Mouse (Mus musculus) heart, embryonic 14.5 days (tissue): ENCODE data around the gene Cxcr5. TPM values are rescaled to one million over a fixed set of nuclear protein-coding genes. Genes with fewer than 3 reads are reported as not detected.

Experiments used
- ATAC-seq: fragments of 200-750 bp; cut with Nextera tagmentation; 2 replicates; pipeline ENCODE4 v1.8.0; 2017; ENCODE audit warnings: low read depth, moderate TSS enrichment; ENCODE audit not compliant: insufficient number of reproducible peaks, insufficient read depth, low FRiP score
- H3K27ac ChIP-seq, 2 experiments: fragments of 200-500 bp in 1 of 2; fragments of 300-500 bp in 1 of 2; sonication (generic) in 1 of 2; replicated peaks in 1 of 2; 2 replicates each; pipeline ENCODE4 v1.5.1; 2012 to 2014; ENCODE audit warnings: low read depth in 2 of 2, low read length in 2 of 2, control low read depth in 1 of 2, mild to moderate bottlenecking in 1 of 2, mixed read lengths in 1 of 2; ENCODE audit not compliant: control insufficient read depth in 1 of 2, insufficient read depth in 1 of 2
- H3K27me3 ChIP-seq: fragments of 300-500 bp; sonication (generic); 2 replicates; pipeline ENCODE4 v1.6.1; 2014; ENCODE audit warnings: mild to moderate bottlenecking, low read length, control low read depth; ENCODE audit not compliant: control insufficient read depth, insufficient read depth
- H3K36me3 ChIP-seq: fragments of 300-500 bp; sonication (generic); 2 replicates; pipeline ENCODE4 v1.6.1; 2014; ENCODE audit warnings: mild to moderate bottlenecking, control low read depth, low read length, mixed read lengths; ENCODE audit not compliant: control insufficient read depth, insufficient read depth
- H3K4me1 ChIP-seq, 2 experiments: fragments of 200-500 bp in 1 of 2; fragments of 300-500 bp in 1 of 2; sonication (generic) in 1 of 2; 2 replicates each; pipeline ENCODE4 v1.6.1; 2012 to 2014; ENCODE audit warnings: low read length in 2 of 2, control low read depth in 1 of 2, mixed read lengths in 1 of 2; ENCODE audit not compliant: control insufficient read depth in 2 of 2, insufficient read depth in 2 of 2
- H3K4me2 ChIP-seq: fragments of 300-500 bp; sonication (generic); 2 replicates; pipeline ENCODE4 v1.6.1; 2014; ENCODE audit warnings: mild to moderate bottlenecking, low read length
- H3K4me3 ChIP-seq, 2 experiments: fragments of 200-500 bp in 1 of 2; fragments of 300-500 bp in 1 of 2; sonication (generic) in 1 of 2; 2 replicates each; pipeline ENCODE4 v1.5.1; 2012 to 2014; ENCODE audit warnings: low read length in 2 of 2, mild to moderate bottlenecking in 2 of 2, control low read depth in 1 of 2, low read depth in 1 of 2, moderate library complexity in 1 of 2; ENCODE audit not compliant: control insufficient read depth in 1 of 2, insufficient read depth in 1 of 2
- H3K9ac ChIP-seq: fragments of 300-500 bp; sonication (generic); 2 replicates; pipeline ENCODE4 v1.6.1; 2014; ENCODE audit warnings: mild to moderate bottlenecking, low read length
- H3K9me3 ChIP-seq: fragments of 300-500 bp; sonication (generic); 2 replicates; pipeline ENCODE4 v1.6.1; 2016; ENCODE audit warnings: low read length, control low read depth; ENCODE audit not compliant: control insufficient read depth
- WGBS: fragments of 180-500 bp; shearing (Covaris S2); extraction: QIAGEN DNeasy Blood & Tissue Kit; methylation state at CpG from one replicate; pipeline ENCODE4 v1.1.7; 2014; 5-methylcytosine and 5-hydroxymethylcytosine counted together
- polyA plus RNA-seq: library from polyadenylated mRNA; unstranded; fragments of >200 nt; fragmentation: Nextera tagmentation; extraction: Ambion mirVana; gene quantifications from 2 replicates; pipeline ENCODE4 v1.2.1, GENCODE M21; 2014

Gene Cxcr5
- polyA plus RNA-seq, result not detected in 2 replicates

DNA sequence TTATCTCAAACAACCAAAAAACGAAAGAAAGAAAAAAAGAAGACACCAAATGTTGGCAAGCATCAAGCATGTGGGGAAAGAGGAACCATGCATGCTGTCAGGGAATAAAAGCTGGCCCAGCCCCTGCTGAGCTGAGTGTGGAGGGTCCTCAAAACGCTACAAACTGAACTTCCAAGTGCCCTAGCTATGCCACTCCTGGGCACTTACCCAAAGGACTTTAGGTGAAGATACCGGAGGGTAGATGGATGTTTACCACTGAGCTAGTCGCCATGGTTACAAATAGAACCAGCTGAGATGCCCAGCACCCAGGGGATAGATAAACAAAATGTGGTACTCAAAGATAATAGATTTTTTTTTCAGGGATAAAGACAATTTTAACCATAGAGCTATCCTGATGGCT lies at the start of gene Cxcr5:
TSS of gene Cxcr5 (minus strand) at position 281 of the 400 bp plus-strand sequence.
- Histone ChIP-seq H3K27me3 (no peaks in the 10 kb centered on the region), H3K27ac (no peak within 1 kb of the TSS), H3K9ac (no peak within 1 kb of the TSS), H3K9me3 (no peaks in the 10 kb centered on the region), H3K4me1 (0 out of 4 replicates have a peak, but pooled peaks cover 0 to 6% of the 10 kb centered on the region in 2 experiments), H3K36me3 (no peaks in the 10 kb centered on the region), H3K4me3 (no peak within 1 kb of the TSS), H3K4me2 (no peak within 1 kb of the TSS)
- no peak for ATAC-seq
- WGBS, result 60% methylated on average over 4 of the region's 4 CpGs

DNA sequence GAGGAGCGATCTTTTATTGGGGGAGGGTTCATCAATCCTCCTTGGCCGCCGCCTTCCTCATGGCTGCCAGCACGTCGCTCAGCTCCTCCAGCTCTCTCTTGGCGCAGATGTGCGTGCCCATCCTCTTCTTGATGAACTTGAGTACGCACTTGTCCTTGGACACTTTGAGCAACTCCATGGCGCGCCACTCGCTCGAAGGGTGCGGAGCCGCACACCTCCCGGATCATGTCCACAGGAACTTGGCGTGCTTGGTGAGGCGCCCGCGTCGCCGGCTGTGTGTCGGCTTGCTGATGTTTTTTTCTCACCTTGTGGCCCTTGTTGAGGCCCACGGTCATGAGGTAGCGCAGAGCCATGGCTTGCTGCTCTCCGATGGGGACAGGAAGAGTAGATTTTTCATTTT lies 48.7 kb upstream of the Cxcr5 start:
- no peak overlapping the region for H3K4me3 ChIP-seq
- H3K9me3 ChIP-seq, result no peaks in the 10 kb centered on the region
- WGBS, result 98% methylated on average over 25 of the region's 25 CpGs
- no peak overlapping the region for H3K4me2 ChIP-seq
- H3K27me3 ChIP-seq, result no peaks in the 10 kb centered on the region
- no peak for ATAC-seq
- peaks cover 85% of the 10 kb centered on the region for H3K36me3 ChIP-seq
- peaks cover 0 to 19% of the 10 kb centered on the region in 2 experiments; a peak in 3 of 4 replicates for H3K4me1 ChIP-seq
- H3K27ac ChIP-seq, result no peak overlapping the region
- no peak overlapping the region for H3K9ac ChIP-seq

DNA sequence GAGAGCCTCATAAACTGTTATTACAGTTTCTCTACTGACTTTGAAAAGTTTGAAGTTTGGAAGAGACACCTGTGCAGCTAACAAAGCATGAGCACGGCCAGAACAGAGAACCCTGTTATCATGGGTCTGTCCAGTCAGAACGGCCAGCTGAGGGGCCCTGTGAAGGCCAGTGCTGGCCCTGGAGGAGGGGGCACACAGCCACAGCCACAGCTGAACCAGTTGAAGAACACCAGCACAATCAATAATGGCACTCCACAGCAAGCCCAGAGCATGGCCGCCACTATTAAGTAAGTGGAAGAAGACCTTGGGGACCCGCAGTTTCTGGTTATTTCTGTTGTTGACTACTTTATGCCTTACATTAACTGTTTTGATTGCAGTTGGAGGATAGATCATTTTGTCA lies 45.6 kb upstream of the Cxcr5 start:
- H3K4me2 ChIP-seq, result peak overlapping the region; percentile 75
- no peaks in the 10 kb centered on the region for H3K27me3 ChIP-seq
- H3K4me3 ChIP-seq, result peak overlapping the region in 1 of 2 experiments; percentile 99; a peak in 1 of 4 replicates
- ATAC-seq, result no peak
- peaks cover 2 to 25% of the 10 kb centered on the region in 2 experiments; a peak in 3 of 4 replicates for H3K4me1 ChIP-seq
- H3K9me3 ChIP-seq, result no peaks in the 10 kb centered on the region
- WGBS, result 36% methylated on average over 4 of the region's 4 CpGs
- H3K27ac ChIP-seq, result no peak overlapping the region
- peak overlapping the region; percentile 44; the same call in 1 of the 2 replicates for H3K9ac ChIP-seq
- peaks cover 55% of the 10 kb centered on the region for H3K36me3 ChIP-seq

DNA sequence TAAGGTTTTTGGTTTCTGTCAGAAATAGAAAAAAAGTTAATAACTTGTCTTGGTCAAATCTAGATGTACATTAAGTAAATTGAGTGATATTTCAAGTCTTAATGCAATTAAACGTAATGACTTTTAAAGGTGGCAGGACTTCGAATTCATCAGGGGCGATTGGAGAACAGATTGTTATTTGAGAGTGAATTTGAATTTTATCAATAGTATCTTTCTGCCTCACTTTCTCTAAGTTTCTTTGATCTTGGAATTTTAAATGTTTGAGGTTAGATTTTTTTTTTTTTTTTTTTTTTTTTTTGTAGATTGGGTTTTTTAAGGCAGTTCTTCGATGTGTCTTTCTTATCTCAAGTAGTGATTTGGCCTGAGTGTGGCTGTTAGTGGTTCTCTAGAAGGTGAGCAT lies 45.0 kb upstream of the Cxcr5 start:
- Histone ChIP-seq H3K4me3 (peak overlapping the region in 1 of 2 experiments; percentile 99; a peak in 2 of 4 replicates), H3K27ac (no peak overlapping the region), H3K9ac (peak overlapping the region; percentile 44; the same call in 1 of the 2 replicates), H3K4me2 (peak overlapping the region; percentile 75), H3K9me3 (no peaks in the 10 kb centered on the region), H3K27me3 (no peaks in the 10 kb centered on the region), H3K36me3 (peaks cover 48% of the 10 kb centered on the region), H3K4me1 (peaks cover 2 to 25% of the 10 kb centered on the region in 2 experiments; a peak in 3 of 4 replicates)
- ATAC-seq, result no peak
- 45% methylated on average over 4 of the region's 4 CpGs for WGBS

DNA sequence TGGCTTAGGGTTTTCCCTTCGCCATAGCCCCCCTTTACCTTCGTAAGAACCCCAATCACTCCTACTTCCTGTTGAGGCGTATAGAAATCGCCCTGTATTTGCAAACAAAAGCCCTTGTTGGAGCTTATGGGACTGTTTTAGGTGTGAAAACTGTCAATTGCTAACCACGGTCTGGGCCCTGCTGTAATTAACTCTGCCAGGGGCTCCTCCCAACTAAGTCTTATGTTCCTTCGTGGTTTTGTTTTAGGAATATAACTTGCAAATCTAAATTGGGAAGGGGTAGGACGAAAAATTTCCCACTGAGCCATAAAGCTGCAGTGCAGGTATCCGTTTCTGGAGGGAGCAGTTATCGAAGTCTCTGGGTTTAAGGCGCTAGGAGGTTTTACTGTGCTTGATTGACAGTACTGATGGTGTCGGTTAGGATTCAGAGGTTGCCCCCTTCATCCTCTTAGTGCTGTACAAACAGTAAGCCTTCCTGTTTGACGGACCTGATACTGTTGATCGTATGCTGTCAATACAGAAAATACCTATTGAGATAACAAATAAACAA lies 44.0 kb upstream of the Cxcr5 start:
- peak overlapping the region; percentile 88 to 99 for H3K4me3 ChIP-seq
- H3K4me2 ChIP-seq, result peak overlapping the region; percentile 75
- H3K4me1 ChIP-seq, result peaks cover 2 to 25% of the 10 kb centered on the region in 2 experiments; a peak in 3 of 4 replicates
- no peaks in the 10 kb centered on the region for H3K9me3 ChIP-seq
- H3K9ac ChIP-seq, result peak overlapping the region; percentile 100
- H3K27me3 ChIP-seq, result no peaks in the 10 kb centered on the region
- under 1% methylated on average over 13 of the region's 13 CpGs for WGBS
- peak overlapping the region; percentile 86 to 99 for H3K27ac ChIP-seq
- H3K36me3 ChIP-seq, result peaks cover 39% of the 10 kb centered on the region
- ATAC-seq, result no peak

DNA sequence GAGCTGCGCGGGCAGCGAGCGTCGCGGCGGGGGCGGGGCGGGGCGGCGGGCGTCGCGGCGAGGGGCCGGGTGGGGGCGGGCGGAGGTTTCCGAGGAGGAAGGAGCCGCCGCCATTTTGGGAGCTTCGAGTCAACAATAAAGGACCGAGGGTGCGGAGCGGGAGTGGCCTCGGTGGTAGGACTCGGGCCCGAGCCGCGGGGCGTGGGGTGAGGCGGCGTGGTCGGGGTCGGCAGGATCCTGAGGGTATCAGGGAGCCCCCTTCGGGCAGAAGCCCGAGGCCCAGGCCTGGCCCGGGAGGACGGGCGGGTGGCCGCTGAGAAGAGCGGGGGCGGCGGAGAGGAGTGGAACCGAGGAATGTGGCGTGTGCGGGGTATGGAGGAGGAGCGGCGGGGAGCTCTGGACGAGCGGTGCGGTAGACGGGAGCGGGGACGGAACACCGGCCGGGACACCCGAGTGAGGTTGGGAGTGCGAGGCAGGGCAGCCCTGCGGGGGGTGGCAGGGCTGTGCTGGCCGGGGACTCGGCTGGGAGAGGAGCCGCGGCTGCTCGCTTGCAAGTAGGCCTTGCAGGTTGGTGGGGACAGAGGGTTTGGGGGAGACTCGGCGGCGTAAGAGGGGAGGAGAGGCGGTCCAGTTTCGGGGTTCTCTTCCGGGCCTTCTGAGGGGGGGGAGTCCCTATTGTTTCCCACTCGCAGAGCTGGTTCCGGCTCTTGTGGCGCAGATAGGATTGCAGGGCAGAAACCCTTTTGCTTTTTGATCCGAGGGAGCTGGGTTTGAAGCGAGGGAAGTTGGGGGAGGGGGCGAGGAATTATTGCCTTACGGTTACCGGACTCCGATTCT lies 43.3 kb upstream of the Cxcr5 start, which contains the start of gene Ddx6:
TSS of gene Ddx6 (plus strand) at position 114 of the 837 bp plus-strand sequence.
- Histone ChIP-seq H3K9me3 (no peaks in the 10 kb centered on the region), H3K36me3 (peaks cover 32% of the 10 kb centered on the region), H3K27ac (peak within 1 kb of the TSS; percentile 96 to 99), H3K27me3 (no peaks in the 10 kb centered on the region), H3K4me1 (peaks cover 4 to 26% of the 10 kb centered on the region in 2 experiments; a peak in 3 of 4 replicates), H3K9ac (peak within 1 kb of the TSS; percentile 100), H3K4me2 (peak within 1 kb of the TSS; percentile 75), H3K4me3 (peak within 1 kb of the TSS; percentile 88 to 99)
- peak; percentile 59 for ATAC-seq
- WGBS, result under 1% methylated on average over 62 of the region's 80 CpGs

DNA sequence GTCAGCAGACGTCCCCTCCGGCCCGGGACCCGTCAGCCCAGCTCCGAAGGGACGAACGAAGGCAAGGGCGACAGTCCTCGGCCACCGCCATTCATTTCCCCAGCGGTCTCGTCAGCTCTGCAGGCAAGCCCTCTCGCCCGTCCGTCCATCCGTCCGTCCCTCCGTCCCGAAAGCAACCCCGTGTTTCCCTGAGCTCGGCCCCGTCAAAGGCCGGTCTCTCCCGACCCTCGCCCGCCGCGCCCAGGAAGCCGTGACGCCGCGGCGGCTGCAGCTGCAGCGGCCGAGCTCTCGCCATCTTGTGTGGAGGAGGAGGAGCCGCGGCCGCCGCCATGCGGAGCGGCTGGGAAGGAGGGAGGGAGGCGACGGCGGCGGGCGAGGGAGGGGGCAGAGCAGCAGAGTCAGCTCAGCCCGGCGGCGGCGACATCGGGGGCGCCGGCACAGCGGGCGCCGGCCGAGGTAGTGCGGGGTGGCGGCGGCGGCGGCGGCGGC lies 42.7 kb upstream of the Cxcr5 start:
- H3K4me2 ChIP-seq, result peak overlapping the region; percentile 75
- peak overlapping the region; percentile 96 to 99 for H3K27ac ChIP-seq
- H3K9ac ChIP-seq, result peak overlapping the region; percentile 100
- no peaks in the 10 kb centered on the region for H3K9me3 ChIP-seq
- peak overlapping the region; percentile 88 to 99 for H3K4me3 ChIP-seq
- no peaks in the 10 kb centered on the region for H3K27me3 ChIP-seq
- H3K4me1 ChIP-seq, result peaks cover 4 to 32% of the 10 kb centered on the region in 2 experiments
- WGBS, result under 1% methylated on average over 34 of the region's 65 CpGs
- peak; percentile 74 for ATAC-seq
- peaks cover 25% of the 10 kb centered on the region for H3K36me3 ChIP-seq
